Mouse (Mus musculus) intestine, postnatal 0 days (tissue): ENCODE measurements at regions not wholly inside any gene's neighbourhood (a gene's known extent, or its start where the extent isn't known, plus 50 kb on each side); places are given as distances from the start of the nearest gene placed in this dataset.

Experiments used
- ATAC-seq: fragments of 200-750 bp; cut with Nextera tagmentation; 2 replicates; pipeline ENCODE4 v1.8.0; 2017; ENCODE audit warnings: mild to moderate bottlenecking, moderate TSS enrichment, moderate library complexity
- H3K27ac ChIP-seq: fragments of 300-500 bp; sonication (generic); 2 replicates; pipeline ENCODE4 v1.5.1; 2014; ENCODE audit warnings: mild to moderate bottlenecking, low read depth, low read length, moderate library complexity
- H3K27me3 ChIP-seq: fragments of 300-500 bp; sonication (generic); replicated peaks from 2 replicates; pipeline ENCODE4 v1.6.1; 2014; ENCODE audit warnings: low read length, mixed read lengths; ENCODE audit not compliant: control insufficient read depth, insufficient read depth
- H3K36me3 ChIP-seq: fragments of 300-500 bp; sonication (generic); 2 replicates; pipeline ENCODE4 v1.6.1; 2014; ENCODE audit warnings: mild to moderate bottlenecking, moderate library complexity; ENCODE audit not compliant: control insufficient read depth, insufficient read depth
- H3K4me1 ChIP-seq: fragments of 300-500 bp; sonication (generic); replicated peaks from 2 replicates; pipeline ENCODE4 v1.6.1; 2014; ENCODE audit warnings: antibody characterized with exemption, low read length, mixed read lengths; ENCODE audit not compliant: control insufficient read depth, insufficient read depth
- H3K4me2 ChIP-seq: fragments of 300-500 bp; sonication (generic); replicated peaks from 2 replicates; pipeline ENCODE4 v1.6.1; 2014; ENCODE audit warnings: low read depth, mild to moderate bottlenecking, moderate library complexity
- H3K4me3 ChIP-seq: fragments of 300-500 bp; sonication (generic); 2 replicates; pipeline ENCODE4 v1.5.1; 2014; ENCODE audit warnings: low read depth, low read length
- H3K9ac ChIP-seq: fragments of 300-500 bp; sonication (generic); 2 replicates; pipeline ENCODE4 v1.6.1; 2014; ENCODE audit warnings: mild to moderate bottlenecking, low read depth, low read length
- H3K9me3 ChIP-seq: fragments of 300-500 bp; sonication (generic); 2 replicates; pipeline ENCODE4 v1.6.1; 2016; ENCODE audit warnings: mixed run types; ENCODE audit not compliant: control insufficient read depth
- CTCF ChIP-seq: sonication (generic); IDR thresholded peaks from 2 replicates; pipeline ENCODE4 v1.5.1; 2016; ENCODE audit warnings: low read depth, mild to moderate bottlenecking, control low read depth, antibody characterized with exemption, moderate library complexity
- WGBS: fragments of 180-500 bp; shearing (Covaris S2); extraction: QIAGEN DNeasy Blood & Tissue Kit; methylation state at CpG from one replicate; pipeline ENCODE4 v1.1.7; 2014; 5-methylcytosine and 5-hydroxymethylcytosine counted together

DNA sequence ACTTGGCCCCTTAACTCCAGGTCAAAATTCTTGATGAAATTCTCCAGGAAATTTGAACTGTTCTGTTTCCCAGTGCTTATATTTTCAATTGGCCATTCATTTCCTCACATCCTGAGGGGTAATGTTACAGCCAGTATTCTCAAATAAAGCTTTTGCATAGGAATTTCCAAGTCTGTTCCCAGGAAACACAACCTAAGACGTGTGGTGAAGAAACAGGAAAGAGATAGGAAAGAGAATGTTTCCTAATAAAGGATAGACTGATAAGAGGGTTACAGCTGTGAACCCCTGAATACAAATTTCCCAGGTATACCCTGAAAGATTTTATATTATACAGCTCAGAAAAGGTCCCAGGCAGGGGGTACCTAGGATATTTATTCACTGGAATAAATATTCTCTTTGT, 108.0 kb upstream of the Slc22a22 start:
- Histone ChIP-seq H3K9me3 (no peaks in the 10 kb centered on the region), H3K4me1 (no peaks in the 10 kb centered on the region), H3K36me3 (no peaks in the 10 kb centered on the region), H3K4me2 (no peak overlapping the region), H3K27me3 (no peaks in the 10 kb centered on the region), H3K9ac (no peak overlapping the region), H3K4me3 (no peak overlapping the region), H3K27ac (no peak overlapping the region)
- no peak for TF ChIP-seq CTCF
- 43% methylated on average over 1 of the region's 1 CpGs for WGBS
- no peak for ATAC-seq

DNA sequence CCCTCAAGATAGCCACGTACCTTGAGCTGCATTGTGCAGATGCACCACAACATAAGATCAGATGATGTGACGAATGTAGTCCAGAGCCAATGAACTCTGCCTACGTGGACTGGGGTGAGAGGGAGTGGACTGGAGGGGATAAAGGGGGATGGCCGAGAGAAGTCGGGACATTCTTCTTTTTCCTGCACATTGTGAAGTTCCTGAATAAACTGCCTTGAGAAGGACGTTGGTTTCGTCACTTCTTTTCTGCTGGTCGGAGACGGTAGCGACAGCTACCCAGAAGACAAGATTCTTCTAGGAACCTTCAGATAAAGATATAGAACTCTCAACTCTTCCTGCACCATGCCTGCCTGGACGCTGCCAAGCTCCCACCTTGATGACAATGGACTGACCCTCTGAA, 107.1 kb upstream of the Slc22a22 start:
- 92% methylated on average over 11 of the region's 11 CpGs for whole genome bisulfite sequencing
- TF ChIP-seq CTCF, result no peak
- ATAC-seq, result no peak
- Histone ChIP-seq H3K4me2 (no peak overlapping the region), H3K4me1 (no peaks in the 10 kb centered on the region), H3K4me3 (no peak overlapping the region), H3K36me3 (no peaks in the 10 kb centered on the region), H3K9ac (no peak overlapping the region), H3K27me3 (no peaks in the 10 kb centered on the region), H3K27ac (no peak overlapping the region), H3K9me3 (no peaks in the 10 kb centered on the region)

DNA sequence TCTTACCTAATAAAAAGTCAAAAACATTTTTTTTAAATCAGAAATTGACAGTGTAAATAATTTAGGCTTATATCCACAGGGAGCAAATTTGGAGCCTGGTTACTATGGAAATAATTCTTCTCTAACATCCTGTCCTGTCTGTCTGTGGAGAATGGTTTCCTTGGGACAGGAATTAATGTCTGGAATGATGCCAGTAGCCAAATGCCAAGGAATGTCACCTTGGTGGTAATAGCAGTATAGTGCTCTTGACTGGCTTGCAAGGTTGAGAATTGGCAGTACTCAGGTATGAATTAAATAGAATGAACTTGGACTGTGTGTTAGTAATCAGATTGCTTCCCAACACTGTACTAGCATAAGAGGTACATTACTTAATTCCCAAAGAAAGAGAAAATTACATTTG, 103.8 kb upstream of the Slc22a22 start:
- Histone ChIP-seq H3K27me3 (no peaks in the 10 kb centered on the region), H3K4me1 (no peaks in the 10 kb centered on the region), H3K36me3 (no peaks in the 10 kb centered on the region), H3K4me2 (no peak overlapping the region), H3K9me3 (no peaks in the 10 kb centered on the region), H3K27ac (no peak overlapping the region), H3K4me3 (no peak overlapping the region), H3K9ac (no peak overlapping the region)
- ATAC-seq, result no peak
- TF ChIP-seq CTCF, result no peak

DNA sequence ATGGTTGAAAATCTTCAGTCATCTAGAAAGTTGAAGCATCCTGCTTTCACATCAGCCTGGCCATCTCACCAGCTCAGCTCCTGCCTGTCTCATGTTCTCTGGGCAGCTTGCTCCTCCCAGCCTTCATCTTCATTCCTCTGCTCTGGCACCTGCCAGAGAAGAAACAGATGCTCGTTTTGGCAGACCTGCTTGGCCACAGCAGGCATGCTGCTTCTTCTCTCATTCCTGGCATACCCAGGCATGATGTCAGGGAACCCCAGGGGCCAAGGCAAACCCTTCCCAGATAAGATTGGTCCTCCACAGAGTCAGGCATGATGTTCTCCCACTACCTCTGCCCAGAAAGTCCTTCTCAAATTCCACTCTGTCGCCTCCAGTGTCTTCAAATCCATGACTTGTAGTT, 101.4 kb upstream of the Slc22a22 start:
- no peak overlapping the region for H3K4me3 ChIP-seq
- WGBS, result 58% methylated on average over 2 of the region's 2 CpGs
- H3K9me3 ChIP-seq, result no peaks in the 10 kb centered on the region
- TF ChIP-seq CTCF, result no peak
- H3K27me3 ChIP-seq, result no peaks in the 10 kb centered on the region
- no peak overlapping the region for H3K4me2 ChIP-seq
- H3K4me1 ChIP-seq, result no peaks in the 10 kb centered on the region
- H3K36me3 ChIP-seq, result no peaks in the 10 kb centered on the region
- H3K9ac ChIP-seq, result no peak overlapping the region
- no peak overlapping the region for H3K27ac ChIP-seq
- no peak for ATAC-seq

DNA sequence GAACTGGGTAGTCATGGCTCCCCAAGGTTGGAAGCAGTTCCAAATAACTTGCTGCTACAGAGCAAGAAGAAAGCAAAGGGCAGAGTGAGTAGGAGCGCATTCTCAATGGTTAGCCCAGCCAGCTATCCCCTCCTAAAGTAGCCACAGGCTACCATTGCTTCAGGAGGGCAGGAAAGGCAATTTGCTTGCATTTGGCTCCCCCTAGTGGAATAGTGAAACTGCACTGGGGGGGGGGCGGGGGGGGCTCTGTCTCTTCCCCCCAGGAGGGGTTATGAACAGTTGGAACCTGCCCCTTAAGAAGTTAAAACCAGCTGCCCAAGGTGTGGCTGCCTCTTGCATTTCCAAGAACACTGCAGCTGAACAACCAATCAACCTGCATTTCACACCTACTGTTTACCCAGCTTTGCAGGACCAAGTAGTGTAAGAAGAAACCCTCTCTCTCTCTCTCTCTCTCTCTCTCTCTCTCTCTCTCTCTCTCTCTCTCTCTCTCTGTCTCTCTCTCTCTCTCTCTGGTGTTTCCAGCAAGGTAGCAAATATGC, 96.7 kb upstream of the Slc22a22 start:
- Histone ChIP-seq H3K36me3 (no peaks in the 10 kb centered on the region), H3K9me3 (no peaks in the 10 kb centered on the region), H3K4me2 (no peak overlapping the region), H3K9ac (no peak overlapping the region), H3K4me3 (no peak overlapping the region), H3K4me1 (no peaks in the 10 kb centered on the region), H3K27ac (no peak overlapping the region), H3K27me3 (no peaks in the 10 kb centered on the region)
- no peak for ATAC-seq
- TF ChIP-seq CTCF, result peak; percentile 30
- 42% methylated on average over 2 of the region's 2 CpGs for WGBS

DNA sequence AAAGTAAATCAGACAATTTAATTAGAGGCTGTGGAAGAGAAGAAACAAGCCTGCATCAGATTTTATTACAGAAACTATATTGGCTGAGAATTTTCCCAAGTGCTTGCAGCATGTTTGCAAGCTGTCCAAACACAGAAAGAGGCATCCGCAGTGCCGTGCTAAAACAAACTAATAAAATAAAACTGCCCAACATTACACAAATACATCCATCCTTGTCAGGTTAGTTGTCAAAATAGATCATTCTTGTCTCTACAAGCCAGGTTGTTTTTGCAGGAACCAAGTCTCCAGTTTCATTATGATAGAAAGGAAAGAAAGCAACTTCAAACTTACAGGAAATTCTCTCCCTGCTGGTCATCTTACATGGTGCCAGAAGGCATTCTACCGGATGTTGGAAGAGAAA, 95.0 kb upstream of the Slc22a22 start:
- Histone ChIP-seq H3K27ac (no peak overlapping the region), H3K4me1 (no peaks in the 10 kb centered on the region), H3K4me2 (no peak overlapping the region), H3K4me3 (no peak overlapping the region), H3K9ac (no peak overlapping the region), H3K27me3 (no peaks in the 10 kb centered on the region), H3K36me3 (no peaks in the 10 kb centered on the region), H3K9me3 (no peaks in the 10 kb centered on the region)
- 30% methylated on average over 3 of the region's 3 CpGs for WGBS
- TF ChIP-seq CTCF, result no peak
- ATAC-seq, result no peak

DNA sequence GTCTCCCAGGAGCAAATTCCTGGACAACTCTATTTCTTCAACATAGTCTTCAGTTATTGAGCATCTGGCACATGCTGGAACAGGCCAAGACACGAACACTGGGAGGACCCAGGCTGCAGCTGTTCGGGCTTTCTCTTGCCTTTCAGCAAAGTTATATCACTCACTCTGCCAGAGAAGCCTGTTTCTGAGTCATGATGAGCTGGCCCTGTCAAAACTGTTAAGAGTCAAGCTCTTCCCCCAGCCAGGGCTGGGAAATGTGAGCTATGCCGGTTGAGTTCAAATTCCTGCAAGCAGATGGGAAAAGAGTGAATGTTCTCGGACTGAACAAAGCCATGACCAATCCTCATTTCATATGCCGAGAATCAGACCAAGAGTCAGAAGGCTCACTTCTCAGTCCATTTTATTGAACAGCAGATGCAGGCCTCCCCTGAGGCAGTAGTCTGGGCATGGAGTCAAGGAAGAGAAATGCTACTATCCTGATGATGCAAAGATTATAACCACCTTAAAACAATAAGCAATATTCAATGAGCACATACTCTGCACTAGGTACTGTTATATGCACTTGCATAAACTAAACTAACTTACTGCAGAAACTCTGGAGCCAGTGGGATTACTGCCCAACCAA, 90.7 kb upstream of the Slc22a22 start:
- Histone ChIP-seq H3K4me3 (no peak overlapping the region), H3K27me3 (no peaks in the 10 kb centered on the region), H3K4me2 (no peak overlapping the region), H3K27ac (no peak overlapping the region), H3K9ac (no peak overlapping the region), H3K9me3 (no peaks in the 10 kb centered on the region), H3K4me1 (no peaks in the 10 kb centered on the region), H3K36me3 (no peaks in the 10 kb centered on the region)
- no peak for TF ChIP-seq CTCF
- no peak for ATAC-seq
- WGBS, result 71% methylated on average over 5 of the region's 5 CpGs
